Mouse (Mus musculus): ENCODE results near the gene Mup1. TPM values are rescaled to one million over a fixed set of nuclear protein-coding genes. Genes with fewer than 3 reads are reported as not detected.
"Not testable (repeated sequence)": the region's sequence is repeated elsewhere in the genome, so short reads cannot be mapped to it uniquely, and the experiment has no call there.

The Mup1 gene
- total RNA-seq (2021), result not detected
- long read RNA-seq, experiment 1, result 0 reads
- long read RNA-seq, experiment 2, result 0 reads

DNA sequence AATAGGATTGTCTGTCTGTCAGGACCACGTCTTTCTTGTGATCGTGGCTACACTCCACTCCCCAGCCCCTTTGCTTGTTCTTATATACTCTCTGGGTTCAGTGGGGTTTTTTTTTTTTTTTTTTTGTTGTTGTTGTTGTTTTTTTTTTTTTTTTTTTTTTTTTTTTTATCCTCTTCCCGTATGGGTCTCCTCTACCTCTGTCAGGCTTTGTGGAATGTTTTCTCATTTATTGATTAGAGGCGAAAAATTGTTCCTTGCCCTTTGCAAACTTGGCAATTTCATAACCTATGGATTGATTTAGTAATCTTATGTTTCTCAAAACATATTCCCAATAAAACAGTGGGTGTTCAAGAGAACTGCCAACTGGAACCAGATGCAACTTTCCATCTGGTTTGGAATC lies at the start of gene Mup1:
Mup1 (minus strand) TSS at position 101 of the 400 bp plus-strand sequence.
- DNase-seq, result not testable (repeated sequence)

Other genes starting within 250 kb of the Mup1 start
- not detected for gene Mup9, start 80.0 kb downstream of the Mup1 start, total RNA-seq (2021)
- not detected for gene Mup10, start 80.2 kb upstream of the Mup1 start, total RNA-seq (2021)
- not detected for gene Mup11, start 160.5 kb upstream of the Mup1 start, total RNA-seq (2021)
- not detected for gene Mup12, start 239.4 kb upstream of the Mup1 start, total RNA-seq (2021)